ENCODE assay signal across 8 mouse cellular contexts in the genomic region with DNA sequence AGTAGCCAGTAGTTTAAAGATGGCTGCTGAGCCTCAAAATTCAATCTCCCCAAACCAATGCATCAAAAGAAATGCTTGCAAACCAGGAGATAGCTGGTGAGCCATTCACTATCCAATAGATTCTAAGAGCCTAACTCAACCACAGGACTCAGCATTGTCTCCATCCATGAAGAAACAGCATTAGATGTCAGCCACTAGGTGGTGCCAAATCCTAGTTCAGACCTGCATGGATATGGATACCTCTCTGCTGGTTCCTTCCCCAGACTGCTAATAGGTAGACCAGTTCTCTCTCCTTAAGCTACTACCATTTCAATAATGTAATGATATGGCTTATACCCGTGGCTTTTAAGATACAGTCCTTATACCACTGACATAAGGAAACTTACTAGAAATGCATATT.
DNase-seq lines count a peak whose midpoint lies in the region; ATAC-seq and TF ChIP-seq lines count a peak whose summit lies in the region.

No protein-coding gene starts in this region.

- 55% methylated on average over 1 of the region's 1 CpGs for WGBS in midbrain, postnatal 0 days

- DNase-seq in 3134 (ENCODE audit: extremely low read depth, insufficient read length, low spot score) (peak; percentile 11), NIH3T3 (ENCODE audit: low read depth) (peak; percentile 79)
- peak; percentile 80 for DNase-seq in cerebellum, adult 9-11 months
- peak; percentile 57 to 84 for DNase-seq in frontal cortex, postnatal 36 days (ENCODE audit: low spot score in 2 of 2)
- peak; percentile 48 for DNase-seq in kidney, adult 11 months
- peak; percentile 74 to 86 for DNase-seq in left cerebral cortex, postnatal 25 days (ENCODE audit: low spot score in 2 of 2)
- DNase-seq in midbrain, postnatal 0 days (ENCODE audit: low spot score): peak; percentile 90
- DNase-seq in telencephalon, adult 2 months (ENCODE audit: low read depth, low spot score): peak; percentile 83

- H3K27ac ChIP-seq in midbrain, postnatal 0 days (ENCODE audit: low read depth, low read length): no peak overlapping the region

- peak; percentile 87 for TF ChIP-seq CTCF in midbrain, postnatal 0 days (IDR thresholded peaks at IDR 0.05)

- H3K9ac ChIP-seq in midbrain, postnatal 0 days (replicated peaks; ENCODE audit: low read length, poor library complexity, severe bottlenecking): no peak overlapping the region

- no peaks in the 10 kb centered on the region for H3K36me3 ChIP-seq in midbrain, postnatal 0 days (ENCODE audit: insufficient read depth, low read length)

- intact Hi-C loops in left cerebral cortex, postnatal 25 days (cut with DNase I): loop anchor here (1.0 to 10.0 kb wide), 5 partner anchors 68 to 372 kb away; no protein-coding TSS in a partner anchor

- H3K4me1 ChIP-seq in midbrain, postnatal 0 days (ENCODE audit: insufficient read depth, low read length): no peaks in the 10 kb centered on the region

- no peak overlapping the region for H3K4me2 ChIP-seq in midbrain, postnatal 0 days (ENCODE audit: low read depth, low read length, poor library complexity, severe bottlenecking)

- no peaks in the 10 kb centered on the region for H3K9me3 ChIP-seq in midbrain, postnatal 0 days (ENCODE audit: low read length)

- no peaks in the 10 kb centered on the region for H3K27me3 ChIP-seq in midbrain, postnatal 0 days (ENCODE audit: insufficient read depth, low read length)

- H3K4me3 ChIP-seq in midbrain, postnatal 0 days (ENCODE audit: low read depth, low read length): no peak overlapping the region

- no peak for ATAC-seq in midbrain, postnatal 0 days (ENCODE audit: low FRiP score)

Comparison
In these comparisons a context has a peak if more than half of its experiments do, and no peak if none do; other contexts are left out.
1. DNase-seq: peak in every context shown above with its lines; median percentile 90 in midbrain, postnatal 0 days; 83 in telencephalon, adult 2 months; 80 in cerebellum, adult 9-11 months; 80 in left cerebral cortex, postnatal 25 days; 79 in NIH3T3; 70 in frontal cortex, postnatal 36 days; 48 in kidney, adult 11 months; 11 in 3134.